Mouse (Mus musculus) E14TG2a.4 (cell line): ENCODE results near the gene Rasal3.

Experiments used
- H3K27me3 ChIP-seq: 2 replicates; pipeline ENCODE4 v1.6.1; 2014; ENCODE audit warnings: low read length, control low read depth; ENCODE audit not compliant: insufficient read depth
- H3K36me3 ChIP-seq: 2 replicates; pipeline ENCODE4 v1.6.1; 2014; ENCODE audit warnings: low read length, control low read depth; ENCODE audit not compliant: insufficient read depth
- H3K4me1 ChIP-seq: replicated peaks from 2 replicates; pipeline ENCODE4 v1.6.1; 2014; ENCODE audit warnings: low read depth, low read length, control low read depth
- H3K4me3 ChIP-seq: replicated peaks from 2 replicates; pipeline ENCODE4 v1.5.1; 2014; ENCODE audit warnings: mild to moderate bottlenecking, low read length
- H3K9me3 ChIP-seq: 2 replicates; pipeline ENCODE4 v1.6.1; 2014; ENCODE audit warnings: low read length, control low read depth
- CTCF ChIP-seq: conservative IDR thresholded peaks from 2 replicates; pipeline ENCODE4 v1.5.1; 2014; ENCODE audit warnings: low read length
- NANOG ChIP-seq: IDR thresholded peaks from 2 replicates; pipeline ENCODE4 v1.6.1; 2014; ENCODE audit warnings: borderline replicate concordance, low read length, mixed read lengths
- POU5F1 ChIP-seq: IDR thresholded peaks from 2 replicates; pipeline ENCODE4 v1.6.1; 2014; ENCODE audit warnings: low read length, borderline replicate concordance

Gene Rasal3

GRCm38 (mm10) chr17:32386659-32387432 lies 16.5 kb downstream of the Rasal3 start:
- peaks cover 41% of the 10 kb centered on the region for H3K4me1 ChIP-seq
- no peaks in the 10 kb centered on the region for H3K9me3 ChIP-seq
- peaks cover 6% of the 10 kb centered on the region for H3K36me3 ChIP-seq
- TF ChIP-seq POU5F1: no peak
- TF ChIP-seq CTCF: peak; percentile 71
- peaks cover 45% of the 10 kb centered on the region for H3K27me3 ChIP-seq
- no peak overlapping the region for H3K4me3 ChIP-seq

DNA sequence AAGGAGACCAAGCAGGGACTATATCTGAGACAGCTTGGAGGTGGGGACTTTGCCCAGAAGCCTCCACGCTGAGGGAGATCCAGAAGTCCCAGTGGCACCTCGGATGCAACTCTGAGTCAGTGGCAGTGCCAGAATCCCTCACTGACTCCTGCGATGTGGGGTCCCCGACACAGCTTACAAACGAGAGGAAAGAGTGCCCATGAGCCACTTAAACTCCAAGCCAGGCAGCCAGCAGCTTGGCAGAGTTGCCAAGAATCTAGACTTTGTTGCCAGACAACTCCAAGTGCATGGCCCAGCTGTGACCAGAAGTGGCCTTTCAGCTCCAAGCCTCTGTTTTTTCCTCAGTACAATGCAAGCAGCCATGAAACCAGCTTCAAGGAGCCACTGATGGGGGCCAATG lies 19.7 kb downstream of the Rasal3 start:
- Histone ChIP-seq H3K36me3 (peaks cover 6% of the 10 kb centered on the region), H3K4me3 (no peak overlapping the region), H3K4me1 (peaks cover 29% of the 10 kb centered on the region), H3K9me3 (no peaks in the 10 kb centered on the region), H3K27me3 (peaks cover 31% of the 10 kb centered on the region)
- TF ChIP-seq NANOG (no peak), CTCF (no peak), POU5F1 (no peak)

GRCm38 (mm10) chr17:32382576-32382975 lies 20.8 kb downstream of the Rasal3 start:
- Histone ChIP-seq H3K36me3 (peaks cover 6% of the 10 kb centered on the region), H3K9me3 (no peaks in the 10 kb centered on the region)
- TF ChIP-seq CTCF: no peak

DNA sequence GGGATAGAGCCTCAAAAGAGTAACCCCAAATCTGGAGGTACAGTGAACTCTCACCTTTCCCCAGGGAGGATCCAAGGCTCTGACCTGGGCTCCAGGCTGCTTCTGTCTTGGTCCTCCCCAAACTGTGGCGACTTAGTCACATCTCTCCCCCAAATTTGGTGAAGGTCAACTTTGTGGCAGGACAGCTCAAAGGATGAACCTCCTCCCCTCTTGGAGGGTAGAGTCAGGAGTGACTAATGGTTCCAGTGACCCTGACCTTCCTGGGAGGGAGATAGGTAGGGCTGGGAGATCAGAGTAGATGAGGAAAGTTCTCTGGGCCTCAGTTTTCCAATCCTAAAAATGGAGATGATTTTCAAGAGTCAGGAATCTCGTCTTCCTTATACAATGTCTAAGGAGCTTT lies 24.6 kb downstream of the Rasal3 start:
- Histone ChIP-seq H3K4me1 (peaks cover 23% of the 10 kb centered on the region), H3K36me3 (peaks cover 2% of the 10 kb centered on the region), H3K27me3 (peaks cover 6% of the 10 kb centered on the region; the same call in 1 of the 2 replicates), H3K9me3 (no peaks in the 10 kb centered on the region), H3K4me3 (no peak overlapping the region)
- TF ChIP-seq NANOG: no peak
- no peak for TF ChIP-seq POU5F1
- no peak for TF ChIP-seq CTCF

More at GRCm38 (mm10) chr17:32382576-32382975, 20.8 kb downstream of the Rasal3 start:
- H3K27me3 ChIP-seq: peaks cover 23% of the 10 kb centered on the region
- H3K4me3 ChIP-seq: no peak overlapping the region
- H3K4me1 ChIP-seq: peaks cover 21% of the 10 kb centered on the region

DNA sequence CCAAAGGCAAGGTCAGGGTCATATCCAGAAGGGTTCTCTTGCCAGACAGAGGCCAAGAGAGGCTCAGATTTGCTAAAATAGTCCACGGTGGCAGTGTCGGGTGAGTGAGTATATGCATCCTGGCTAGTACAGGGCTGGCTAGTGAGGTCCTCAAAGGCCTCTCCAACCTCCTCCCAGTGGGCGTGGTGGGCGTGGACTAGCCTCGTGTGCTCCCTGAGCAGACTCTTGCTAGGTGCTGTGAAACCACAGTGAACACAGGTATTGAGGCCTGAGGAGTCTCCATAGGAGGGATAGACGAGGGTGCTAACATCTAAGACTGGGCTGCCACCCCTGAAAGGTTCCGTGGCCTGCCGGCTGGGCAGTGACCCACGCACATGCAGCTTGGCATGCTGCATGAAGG lies 26.2 kb downstream of the Rasal3 start:
- Histone ChIP-seq H3K36me3 (no peaks in the 10 kb centered on the region), H3K27me3 (0 out of 2 replicates have a peak, but pooled peaks cover 2% of the 10 kb centered on the region), H3K9me3 (no peaks in the 10 kb centered on the region), H3K4me3 (no peak overlapping the region), H3K4me1 (peaks cover 16% of the 10 kb centered on the region)
- TF ChIP-seq NANOG (no peak), POU5F1 (no peak), CTCF (no peak)

DNA sequence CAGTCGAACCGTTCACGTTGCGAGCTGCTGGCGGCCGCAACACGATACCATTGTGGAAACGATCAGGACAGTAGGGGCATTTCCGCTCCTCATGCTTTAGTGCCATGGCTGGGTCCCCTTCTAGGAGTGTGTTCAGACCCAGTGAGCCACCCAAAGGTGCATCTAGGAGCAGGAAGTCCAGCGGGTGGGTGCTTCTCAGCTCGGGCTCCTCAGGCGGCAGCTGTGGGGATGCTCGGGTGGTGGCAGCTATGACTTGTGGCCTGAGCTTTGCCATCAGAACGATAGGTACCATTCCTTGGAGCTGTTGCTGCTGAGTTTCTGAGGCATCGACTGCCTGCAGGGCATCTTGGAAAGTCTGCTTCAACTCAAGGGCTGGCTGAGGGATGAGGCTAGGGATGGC lies 26.9 kb downstream of the Rasal3 start:
- no peaks in the 10 kb centered on the region for H3K36me3 ChIP-seq
- no peak overlapping the region for H3K4me3 ChIP-seq

GRCm38 (mm10) chr17:32368991-32369578 lies 34.3 kb downstream of the Rasal3 start:
- no peak overlapping the region for H3K4me3 ChIP-seq
- no peaks in the 10 kb centered on the region for H3K36me3 ChIP-seq
- TF ChIP-seq CTCF: no peak
- no peak for TF ChIP-seq POU5F1
- TF ChIP-seq NANOG: no peak
- no peaks in the 10 kb centered on the region for H3K27me3 ChIP-seq
- no peaks in the 10 kb centered on the region for H3K9me3 ChIP-seq
- H3K4me1 ChIP-seq: peaks cover 25% of the 10 kb centered on the region

More for the DNA sequence above, 26.9 kb downstream of the Rasal3 start:
- TF ChIP-seq NANOG (no peak), CTCF (no peak), POU5F1 (no peak)
- Histone ChIP-seq H3K9me3 (no peaks in the 10 kb centered on the region), H3K4me1 (peaks cover 16% of the 10 kb centered on the region), H3K27me3 (0 out of 2 replicates have a peak, but pooled peaks cover 2% of the 10 kb centered on the region)

- Histone ChIP-seq H3K36me3 (peaks cover 4% of the 10 kb centered on the region), H3K27me3 (no peaks in the 10 kb centered on the region), H3K4me1 (peaks cover 35% of the 10 kb centered on the region), H3K9me3 (no peaks in the 10 kb centered on the region), H3K4me3 (no peak overlapping the region)
- TF ChIP-seq NANOG (no peak), POU5F1 (no peak), CTCF (no peak)
Observed at GRCm38 (mm10) chr17:32367706-32368105, 35.7 kb downstream of the Rasal3 start.

- TF ChIP-seq NANOG (no peak), CTCF (no peak), POU5F1 (no peak)
- Histone ChIP-seq H3K4me3 (peak overlapping the region; percentile 97; the same call in 1 of the 2 replicates), H3K27me3 (no peaks in the 10 kb centered on the region), H3K4me1 (peaks cover 56% of the 10 kb centered on the region), H3K9me3 (no peaks in the 10 kb centered on the region), H3K36me3 (peaks cover 28% of the 10 kb centered on the region)
Observed at GRCm38 (mm10) chr17:32365296-32365695, 38.1 kb downstream of the Rasal3 start.
